Mouse (Mus musculus) CH12.LX (cell line): ENCODE data around the gene Tssk4.

Source experiments
- BHLHE40 ChIP-seq: IDR thresholded peaks from 2 replicates; pipeline ENCODE4 v1.6.1; 2011; ENCODE audit warnings: mild to moderate bottlenecking, low read depth, low read length, improper control_type of control experiment
- CHD2 ChIP-seq: IDR thresholded peaks from 2 replicates; pipeline ENCODE4 v1.6.1; 2011; ENCODE audit warnings: low read length, improper control_type of control experiment
- CTCF ChIP-seq, 2 experiments: IDR thresholded peaks in 1 of 2; conservative IDR thresholded peaks in 1 of 2; 2 replicates each; pipeline ENCODE4 v1.5.1; 2011 to 2012; ENCODE audit warnings: low read depth in 2 of 2, low read length in 2 of 2, improper control_type of control experiment in 1 of 2, inconsistent platforms in 1 of 2, mild to moderate bottlenecking in 1 of 2, moderate library complexity in 1 of 2
- EP300 ChIP-seq: IDR thresholded peaks from 2 replicates; pipeline ENCODE4 v1.6.1; 2011; ENCODE audit warnings: low read length, improper control_type of control experiment
- ETS1 ChIP-seq: conservative IDR thresholded peaks from 2 replicates; pipeline ENCODE4 v1.6.1; 2012; ENCODE audit warnings: low read depth, mild to moderate bottlenecking, inconsistent platforms, low read length, improper control_type of control experiment, moderate library complexity
- HCFC1 ChIP-seq: IDR thresholded peaks from 2 replicates; pipeline ENCODE4 v1.6.1; 2012; ENCODE audit warnings: low read depth, mild to moderate bottlenecking, inconsistent platforms, low read length, improper control_type of control experiment
- JUN ChIP-seq: IDR thresholded peaks from 2 replicates; pipeline ENCODE4 v1.6.1; 2011; ENCODE audit warnings: low read depth, mild to moderate bottlenecking, low read length, improper control_type of control experiment, moderate library complexity; ENCODE audit not compliant: insufficient read depth
- POLR2A ChIP-seq: IDR thresholded peaks from 2 replicates; pipeline ENCODE4 v1.6.1; 2011; ENCODE audit warnings: low read depth, mild to moderate bottlenecking, improper control_type of control experiment, low read length
- RCOR1 ChIP-seq: conservative IDR thresholded peaks from 2 replicates; pipeline ENCODE4 v1.6.1; 2012; ENCODE audit warnings: low read depth, mild to moderate bottlenecking, inconsistent platforms, low read length, improper control_type of control experiment
- USF1 ChIP-seq: IDR thresholded peaks from 2 replicates; pipeline ENCODE4 v1.6.1; 2014; ENCODE audit warnings: low read depth, mild to moderate bottlenecking, inconsistent platforms, low read length, improper control_type of control experiment
- USF2 ChIP-seq: conservative IDR thresholded peaks from 2 replicates; pipeline ENCODE4 v1.6.1; 2011; ENCODE audit warnings: low read depth, low read length, improper control_type of control experiment
- ZC3H11A ChIP-seq: IDR thresholded peaks from 2 replicates; pipeline ENCODE4 v1.6.1; 2012; ENCODE audit warnings: low read depth, mild to moderate bottlenecking, inconsistent platforms, low read length, improper control_type of control experiment
- ZNF384 ChIP-seq: IDR thresholded peaks from 2 replicates; pipeline ENCODE4 v1.6.1; 2012; ENCODE audit warnings: low read depth, low read length, improper control_type of control experiment, inconsistent platforms

DNA sequence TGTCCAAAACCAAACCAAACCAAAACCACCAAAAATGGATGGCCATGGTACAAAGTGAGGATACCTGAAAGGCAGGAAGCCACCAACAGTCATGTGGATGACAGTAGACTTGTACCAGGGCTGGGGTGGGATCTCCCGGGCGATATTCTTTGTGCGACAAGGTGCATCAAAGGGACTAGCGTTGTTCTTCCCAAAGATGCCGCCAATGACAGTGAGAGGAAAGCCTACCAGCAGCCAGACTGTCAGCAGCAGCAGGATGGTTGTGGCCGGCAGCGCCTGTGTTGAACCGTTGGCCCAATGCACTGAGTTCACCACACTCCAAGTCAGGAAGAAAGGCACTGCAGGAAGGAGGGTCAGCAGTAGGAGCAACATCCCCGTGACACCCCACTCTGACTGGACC is 12.2 kb upstream of the Tssk4 start, which contains the start of gene Gm49378:
- TF ChIP-seq CTCF (conservative IDR thresholded peaks at IDR 0.05 in 1 of 2, IDR thresholded peaks at IDR 0.05 in 1 of 2; ENCODE audit: low read depth in 2 of 2, low read length in 2 of 2) (no peak), USF1 (no peak), USF2 (no peak), EP300 (no peak), RCOR1 (no peak), ZC3H11A (no peak), CHD2 (no peak), POLR2A (no peak), ETS1 (no peak), JUN (no peak), HCFC1 (no peak), BHLHE40 (no peak), ZNF384 (no peak)
